ENCODE assay signal across 10 mouse cellular contexts in genomic region chr17:43277223-43277622, GRCm38 (mm10). TPM values are rescaled to one million over a fixed set of nuclear protein-coding genes. Genes with fewer than 3 reads are reported as not detected.
DNase-seq lines count a peak whose midpoint lies in the region; ATAC-seq and TF ChIP-seq lines count a peak whose summit lies in the region.
"Had no signal": no experiment of that assay in that cellular context is flagged by ENCODE, and none has a peak within 500 bp of the region (broad histone marks: within the 10 kb centered on the region; RNA-seq: fewer than 3 reads in every experiment).

No protein-coding gene starts in this region.

- peak; percentile 71 for DNase-seq in hindbrain, postnatal 0 days (ENCODE audit: low spot score)
- DNase-seq in skeletal muscle tissue, adult 2 months (ENCODE audit: low read depth, low spot score), result peak; percentile 12
- no peak for DNase-seq in yolk sac, embryonic 10.5 days (ENCODE audit: low spot score)
- DNase-seq: adrenal gland, adult 2 months had no signal

- H3K36me3 ChIP-seq in hindbrain, postnatal 0 days (ENCODE audit: insufficient read depth, low read length), result no peaks in the 10 kb centered on the region
- H3K36me3 ChIP-seq in hindbrain, embryonic 12.5 days, result no peaks in the 10 kb centered on the region
- H3K36me3 ChIP-seq in midbrain, embryonic 15.5 days (replicated peaks), result no peaks in the 10 kb centered on the region
- no peaks in the 10 kb centered on the region for H3K36me3 ChIP-seq in midbrain, embryonic 13.5 days
- H3K36me3 ChIP-seq in forebrain, embryonic 13.5 days (ENCODE audit: poor library complexity, severe bottlenecking), result no peaks in the 10 kb centered on the region

- no peaks in the 10 kb centered on the region for H3K9me3 ChIP-seq in hindbrain, postnatal 0 days (ENCODE audit: low read length)
- no peaks in the 10 kb centered on the region for H3K9me3 ChIP-seq in hindbrain, embryonic 12.5 days (replicated peaks)
- H3K9me3 ChIP-seq in midbrain, embryonic 15.5 days, result no peaks in the 10 kb centered on the region
- H3K9me3 ChIP-seq in midbrain, embryonic 13.5 days, result no peaks in the 10 kb centered on the region
- no peaks in the 10 kb centered on the region for H3K9me3 ChIP-seq in forebrain, embryonic 13.5 days (replicated peaks)

- H3K4me3 ChIP-seq in hindbrain, postnatal 0 days (ENCODE audit: low read length), result no peak overlapping the region
- no peak overlapping the region for H3K4me3 ChIP-seq in hindbrain, embryonic 12.5 days
- H3K4me3 ChIP-seq in midbrain, embryonic 15.5 days, result no peak overlapping the region
- no peak overlapping the region for H3K4me3 ChIP-seq in midbrain, embryonic 13.5 days (replicated peaks)
- no peak overlapping the region for H3K4me3 ChIP-seq in forebrain, embryonic 13.5 days

- WGBS in hindbrain, postnatal 0 days, result 32% methylated on average over 4 of the region's 4 CpGs
- WGBS in hindbrain, embryonic 12.5 days, result 62% methylated on average over 4 of the region's 4 CpGs
- WGBS in midbrain, embryonic 15.5 days, result 50% methylated on average over 4 of the region's 4 CpGs
- 58% methylated on average over 4 of the region's 4 CpGs for WGBS in midbrain, embryonic 13.5 days
- WGBS in forebrain, embryonic 13.5 days, result 26% methylated on average over 4 of the region's 4 CpGs

- no peak for TF ChIP-seq CTCF in hindbrain, postnatal 0 days (IDR thresholded peaks at IDR 0.05; ENCODE audit: low read depth)

- 0 out of 2 replicates have a peak, but pooled peaks cover 4% of the 10 kb centered on the region for H3K4me1 ChIP-seq in hindbrain, postnatal 0 days (ENCODE audit: insufficient read depth, low read length)
- 0 out of 2 replicates have a peak, but pooled peaks cover 6% of the 10 kb centered on the region for H3K4me1 ChIP-seq in hindbrain, embryonic 12.5 days
- no peaks in the 10 kb centered on the region for H3K4me1 ChIP-seq in midbrain, embryonic 15.5 days
- H3K4me1 ChIP-seq in midbrain, embryonic 13.5 days (replicated peaks), result no peaks in the 10 kb centered on the region
- H3K4me1 ChIP-seq in forebrain, embryonic 13.5 days, result peaks cover 11% of the 10 kb centered on the region

- no peak overlapping the region for H3K4me2 ChIP-seq in hindbrain, postnatal 0 days (ENCODE audit: low read depth, low read length)
- H3K4me2 ChIP-seq in hindbrain, embryonic 12.5 days (replicated peaks), result no peak overlapping the region
- H3K4me2 ChIP-seq in midbrain, embryonic 15.5 days, result no peak overlapping the region
- no peak overlapping the region for H3K4me2 ChIP-seq in midbrain, embryonic 13.5 days (replicated peaks)
- no peak overlapping the region for H3K4me2 ChIP-seq in forebrain, embryonic 13.5 days

- no peak overlapping the region for H3K27ac ChIP-seq in hindbrain, postnatal 0 days
- H3K27ac ChIP-seq in hindbrain, embryonic 12.5 days, result no peak overlapping the region
- H3K27ac ChIP-seq in midbrain, embryonic 15.5 days, result no peak overlapping the region
- no peak overlapping the region for H3K27ac ChIP-seq in midbrain, embryonic 13.5 days
- no peak overlapping the region for H3K27ac ChIP-seq in forebrain, embryonic 13.5 days

- ATAC-seq in hindbrain, postnatal 0 days, result peak; percentile 47; the same call in 1 of the 2 replicates
- no peak for ATAC-seq in hindbrain, embryonic 12.5 days (ENCODE audit: low FRiP score)
- 0 out of 2 replicates have a peak, but pooled peaks have one; percentile 37 for ATAC-seq in midbrain, embryonic 15.5 days (replicated peaks)
- ATAC-seq in midbrain, embryonic 13.5 days, result no peak
- ATAC-seq in forebrain, embryonic 13.5 days, result peak; percentile 80

- no peaks in the 10 kb centered on the region for H3K27me3 ChIP-seq in hindbrain, postnatal 0 days (ENCODE audit: insufficient read depth, low read length)
- H3K27me3 ChIP-seq in hindbrain, embryonic 12.5 days, result no peaks in the 10 kb centered on the region
- H3K27me3 ChIP-seq in midbrain, embryonic 15.5 days (replicated peaks), result no peaks in the 10 kb centered on the region
- no peaks in the 10 kb centered on the region for H3K27me3 ChIP-seq in midbrain, embryonic 13.5 days
- no peaks in the 10 kb centered on the region for H3K27me3 ChIP-seq in forebrain, embryonic 13.5 days

- H3K9ac ChIP-seq in hindbrain, postnatal 0 days (replicated peaks; ENCODE audit: low read length), result no peak overlapping the region
- H3K9ac ChIP-seq in hindbrain, embryonic 12.5 days, result no peak overlapping the region
- no peak overlapping the region for H3K9ac ChIP-seq in midbrain, embryonic 15.5 days
- H3K9ac ChIP-seq in midbrain, embryonic 13.5 days (replicated peaks), result no peak overlapping the region
- no peak overlapping the region for H3K9ac ChIP-seq in forebrain, embryonic 13.5 days

RNA-seq across cellular contexts. Expression of gene Adgrf1, which starts 7.1 kb away (rescaled TPM):
- 0.11 TPM in 1 of 2 replicates, not detected in the other for total RNA-seq in hindbrain, postnatal 0 days (2014; rRNA removed)
- polyA plus RNA-seq in hindbrain, postnatal 0 days (2015; fragmentation: Nextera tagmentation; extraction: Ambion mirVana), result not detected in 2 replicates
- not detected in 2 replicates for polyA plus RNA-seq in hindbrain, embryonic 12.5 days (2016; fragmentation: Nextera tagmentation; extraction: Ambion mirVana)
- not detected in 2 replicates for polyA plus RNA-seq in midbrain, embryonic 15.5 days (2015; fragmentation: Nextera tagmentation; extraction: Ambion mirVana)
- not detected in 2 replicates for polyA plus RNA-seq in midbrain, embryonic 13.5 days (2015; fragmentation: Nextera tagmentation; extraction: Ambion mirVana)
- polyA plus RNA-seq in forebrain, embryonic 13.5 days (2015; fragmentation: Nextera tagmentation; extraction: Ambion mirVana), result not detected in 2 replicates
- total RNA-seq: adrenal gland, adult 2 months; common myeloid progenitor, adult 5-6 weeks had no signal
- polyA plus RNA-seq: adrenal gland, adult 2 months; limb, embryonic 11.5 days had no signal

Comparison
In these comparisons a context has a peak if more than half of its experiments do, and no peak if none do; other contexts are left out.
1. ATAC-seq: peak in hindbrain, postnatal 0 days (single experiment), midbrain, embryonic 15.5 days (single experiment) and forebrain, embryonic 13.5 days (single experiment); none in hindbrain, embryonic 12.5 days (single experiment) and midbrain, embryonic 13.5 days (single experiment).